Mouse (Mus musculus): ENCODE results near the gene Agbl2.
"Not testable (repeated sequence)": the region's sequence is repeated elsewhere in the genome, so short reads cannot be mapped to it uniquely, and the experiment has no call there.

The Agbl2 gene

DNA sequence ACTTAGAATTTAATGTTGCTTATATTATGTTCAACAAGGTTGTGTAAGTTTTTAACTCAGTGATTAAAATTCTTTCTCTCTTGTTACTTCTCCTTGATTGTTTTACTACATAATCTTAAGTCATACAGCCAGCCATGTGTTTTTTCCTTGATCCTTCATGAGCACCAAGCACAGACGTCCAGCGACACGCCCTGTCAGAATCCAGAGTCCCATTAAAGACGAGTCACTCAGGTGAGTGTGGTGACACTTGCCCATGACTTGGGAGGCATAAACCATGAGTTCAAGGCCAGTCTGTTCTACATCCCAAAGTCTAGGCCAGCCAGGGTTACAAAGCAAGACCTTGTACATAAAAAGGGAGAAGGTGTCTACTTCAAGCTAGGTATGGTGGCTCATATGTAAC lies 33.6 kb downstream of the Agbl2 start:
- DNase-seq (ENCODE audit: low spot score), result no peak

DNA sequence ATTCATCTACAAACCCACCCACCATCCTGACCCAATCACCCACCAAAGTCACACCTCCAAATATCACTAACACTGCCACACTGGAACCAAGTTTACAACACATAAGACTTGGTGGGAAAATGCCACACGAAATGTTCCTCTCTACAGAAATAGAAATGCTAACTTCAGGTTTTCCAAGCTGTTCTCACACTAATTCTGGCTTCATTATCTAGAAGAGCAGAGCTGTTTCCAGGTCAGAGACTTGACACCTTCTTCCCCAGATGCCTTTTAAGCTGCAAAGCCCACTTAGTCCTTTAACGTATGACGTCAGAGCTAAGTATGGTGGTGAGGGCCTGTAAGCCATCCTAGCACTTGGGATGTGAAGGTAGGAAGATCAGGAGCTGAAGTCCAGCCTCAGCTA lies 36.2 kb downstream of the Agbl2 start:
- no peak for DNase-seq (ENCODE audit: low spot score)

DNA sequence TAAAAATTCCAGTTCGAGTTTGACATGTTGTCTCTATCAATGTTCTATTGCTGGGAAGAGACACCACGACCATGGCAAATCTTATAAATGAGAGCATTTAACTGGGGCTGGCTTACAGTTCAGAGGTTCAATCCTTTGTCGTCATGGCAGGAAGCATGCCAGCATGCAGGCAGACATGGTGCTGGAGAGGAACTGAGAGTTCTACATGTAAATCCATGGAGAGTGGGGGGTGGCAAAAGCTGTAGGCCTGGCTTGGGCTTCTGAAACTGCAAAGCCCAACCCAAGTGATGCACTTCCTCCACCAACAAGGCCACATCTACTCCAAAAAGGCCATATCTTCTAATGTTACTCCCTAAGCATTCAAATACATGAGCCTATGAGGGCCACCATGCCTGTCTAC lies 38.4 kb downstream of the Agbl2 start:
- DNase-seq (ENCODE audit: low spot score), result no peak

DNA sequence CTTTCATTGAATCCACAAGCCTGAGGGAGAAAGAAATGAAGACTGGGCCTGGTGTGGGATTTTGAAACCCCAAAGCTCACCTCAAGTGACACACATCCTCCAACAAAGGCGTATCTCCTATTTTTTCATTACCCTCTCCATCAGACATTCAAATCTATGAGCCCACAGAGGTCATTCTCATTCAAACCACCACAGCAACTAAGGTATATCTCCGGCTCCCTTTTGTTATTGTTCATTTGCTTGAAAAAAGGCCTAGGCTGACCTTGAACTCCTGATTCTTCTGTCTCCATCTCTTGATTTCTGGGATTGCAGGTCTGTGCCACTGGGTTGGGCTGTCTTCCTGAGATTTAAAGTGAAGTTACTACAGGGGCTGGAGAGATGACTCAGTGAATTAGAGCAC lies 40.5 kb downstream of the Agbl2 start:
- DNase-seq (ENCODE audit: low spot score), result no peak

DNA sequence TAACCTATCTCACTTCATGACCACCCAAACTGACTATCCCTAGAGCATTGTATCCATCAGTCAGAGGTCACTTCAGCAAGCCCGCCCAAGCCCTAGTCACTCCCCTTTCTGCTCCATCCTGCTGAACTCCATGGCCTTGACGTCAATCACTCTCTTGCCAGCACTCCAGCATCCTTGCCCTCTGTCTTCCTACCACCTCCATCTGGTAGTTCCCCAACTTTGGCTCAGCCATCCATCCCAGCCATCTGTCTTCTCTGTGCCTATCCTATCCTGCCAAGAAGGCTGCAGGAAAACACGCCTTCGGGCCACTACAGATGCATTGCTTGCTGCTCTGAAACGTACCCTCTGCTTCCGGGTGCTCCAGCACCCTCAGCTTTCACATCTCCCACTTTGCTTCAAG lies 41.3 kb downstream of the Agbl2 start:
- DNase-seq (ENCODE audit: low spot score), result no peak

DNA sequence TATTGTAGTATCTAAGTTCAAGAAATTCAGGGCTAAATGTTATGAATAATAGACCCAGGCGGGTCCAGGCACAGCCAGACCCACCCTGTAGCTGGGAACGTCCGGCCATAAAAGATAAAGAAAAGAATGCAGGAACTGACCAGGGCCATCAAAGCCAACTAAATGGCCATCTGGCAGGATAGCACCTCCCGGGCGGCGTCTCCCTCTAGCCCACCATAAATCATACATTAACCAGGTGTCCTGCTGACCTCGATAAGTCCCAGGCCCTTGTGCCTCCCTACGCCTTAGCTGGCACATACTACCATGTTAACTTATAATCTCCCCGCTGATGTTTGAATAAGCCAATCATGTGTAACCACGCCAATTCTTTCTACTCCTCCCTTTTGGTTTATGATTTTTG lies 42.0 kb downstream of the Agbl2 start:
- DNase-seq (ENCODE audit: low spot score), result not testable (repeated sequence)

DNA sequence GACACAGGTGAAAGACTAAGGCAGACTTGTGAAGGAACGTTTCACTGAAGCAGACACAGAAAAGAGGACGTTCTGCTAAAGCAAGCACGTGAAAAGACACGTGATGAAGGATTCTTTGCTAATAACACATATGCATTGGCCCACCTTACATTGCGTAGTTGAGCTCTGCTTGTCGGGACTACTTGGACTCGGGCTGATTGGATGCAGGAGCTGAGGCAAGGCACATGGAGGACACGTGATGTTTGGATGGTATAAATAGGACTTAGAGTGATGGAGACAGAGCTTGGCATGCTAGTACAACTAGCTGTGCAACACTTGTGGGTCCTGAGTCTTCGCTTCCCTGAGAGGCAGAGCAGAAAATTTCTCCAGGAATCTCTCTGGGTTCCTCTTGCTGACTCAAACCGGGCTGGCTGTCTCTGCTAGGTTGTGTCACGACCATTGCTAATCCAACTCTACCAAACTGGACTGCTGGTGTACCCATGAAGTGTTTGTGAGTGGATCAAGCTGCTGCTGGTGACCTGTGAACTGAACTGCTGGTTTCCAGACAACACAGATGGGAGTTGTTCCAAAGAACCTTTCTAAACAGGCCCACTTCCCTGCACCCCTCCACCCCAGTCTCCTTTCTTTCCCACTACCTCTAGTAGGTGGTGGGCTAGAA lies 43.1 kb downstream of the Agbl2 start:
- DNase-seq (ENCODE audit: low spot score), result no peak

DNA sequence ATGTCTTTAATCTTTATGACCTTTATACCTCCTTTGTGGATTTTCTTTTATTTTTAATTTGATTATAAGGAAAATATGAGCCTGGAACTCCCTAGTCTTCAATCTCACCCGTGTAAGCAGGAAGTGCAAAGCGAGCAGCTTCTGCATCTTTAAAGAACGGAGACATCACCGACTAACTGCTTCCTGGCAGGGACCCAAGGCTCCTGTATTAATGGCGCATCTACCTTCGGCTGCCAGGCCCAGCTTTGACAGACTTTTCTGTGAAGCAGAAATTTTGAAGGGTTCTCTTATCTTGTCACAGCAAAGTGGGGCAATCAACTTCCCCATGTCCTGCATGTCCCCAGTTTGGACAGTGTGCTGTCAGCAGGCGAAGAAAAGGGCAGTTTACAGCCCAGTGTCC lies 46.2 kb downstream of the Agbl2 start:
- DNase-seq (ENCODE audit: low spot score), result no peak

DNA sequence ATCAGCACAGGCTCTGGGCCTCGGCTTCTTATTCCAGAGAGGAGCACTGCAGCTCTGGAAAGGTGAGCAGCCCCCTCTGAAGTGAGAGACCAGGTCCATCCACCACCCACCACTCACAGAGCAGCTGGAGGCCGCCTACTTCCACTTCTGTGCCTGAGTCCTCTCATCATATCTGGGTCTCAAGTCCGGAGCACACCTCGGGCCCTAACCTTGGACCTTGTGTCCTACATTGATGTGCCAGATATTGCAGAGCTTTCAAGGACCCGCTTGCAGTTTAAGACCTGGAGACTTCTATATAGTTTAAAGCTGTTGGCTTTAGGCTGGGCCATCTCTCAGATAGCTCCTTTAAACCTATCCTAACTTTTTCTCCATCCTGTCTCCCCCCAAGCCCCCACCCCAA lies 51.0 kb downstream of the Agbl2 start:
- no peak for DNase-seq (ENCODE audit: low spot score)

DNA sequence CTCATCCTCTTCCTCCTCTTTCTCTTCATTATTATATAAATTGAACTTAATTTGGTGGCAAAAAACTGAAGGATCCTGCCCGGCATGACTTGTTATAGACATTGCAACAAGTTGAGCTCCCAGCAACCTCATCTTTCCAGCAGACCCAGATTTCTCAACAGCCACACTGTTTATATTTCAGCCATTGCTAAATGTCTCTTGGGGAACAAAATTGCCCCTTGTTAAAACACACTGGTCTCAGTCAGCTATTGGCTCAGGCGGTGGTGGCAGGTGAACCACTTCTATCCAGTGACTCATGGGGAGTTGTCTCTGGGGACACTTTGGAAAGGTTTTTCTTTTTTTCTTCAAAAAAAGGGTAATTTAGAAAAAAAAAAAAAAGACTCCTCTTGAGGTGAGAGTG lies 56.1 kb downstream of the Agbl2 start:
- no peak for DNase-seq (ENCODE audit: low spot score)

DNA sequence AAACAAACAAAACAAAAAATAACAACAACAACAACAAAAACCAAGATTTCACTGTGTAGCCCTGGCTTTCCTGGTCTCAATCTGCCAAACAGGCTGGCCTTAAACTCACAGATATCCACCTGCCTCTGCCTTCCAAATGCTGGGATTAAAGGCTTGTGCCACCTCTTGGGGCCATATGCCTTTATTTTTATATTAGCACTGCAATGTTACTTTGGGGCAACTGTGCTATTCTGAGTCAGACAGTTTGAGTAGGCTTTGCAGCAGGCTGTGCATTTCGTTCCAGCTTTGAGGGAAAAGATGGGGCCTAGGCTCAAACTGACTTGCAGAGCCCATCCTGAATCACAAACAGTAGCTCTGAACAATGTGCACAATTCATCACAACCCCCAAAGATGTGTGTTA lies 61.1 kb downstream of the Agbl2 start:
- no peak for DNase-seq (ENCODE audit: low spot score)

DNA sequence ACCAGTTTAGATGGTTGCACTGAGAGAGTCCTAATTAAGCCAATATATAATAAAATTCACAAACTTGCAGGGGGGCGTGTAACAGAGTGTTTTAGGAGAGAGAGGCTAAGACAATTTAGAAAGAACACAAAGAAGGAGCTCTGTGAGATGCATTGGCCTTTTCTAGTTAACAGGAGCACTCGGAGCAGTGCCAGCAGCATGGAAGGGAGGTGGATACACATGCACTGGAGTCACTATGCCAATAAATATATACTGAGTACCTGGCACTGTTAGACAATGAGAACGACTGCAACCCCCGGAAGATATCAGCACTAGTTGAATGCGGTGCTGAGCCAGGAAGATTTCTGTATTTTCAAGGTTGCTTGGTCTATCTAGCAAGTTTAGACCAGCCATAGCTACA lies 61.7 kb downstream of the Agbl2 start:
- no peak for DNase-seq (ENCODE audit: low spot score)

DNA sequence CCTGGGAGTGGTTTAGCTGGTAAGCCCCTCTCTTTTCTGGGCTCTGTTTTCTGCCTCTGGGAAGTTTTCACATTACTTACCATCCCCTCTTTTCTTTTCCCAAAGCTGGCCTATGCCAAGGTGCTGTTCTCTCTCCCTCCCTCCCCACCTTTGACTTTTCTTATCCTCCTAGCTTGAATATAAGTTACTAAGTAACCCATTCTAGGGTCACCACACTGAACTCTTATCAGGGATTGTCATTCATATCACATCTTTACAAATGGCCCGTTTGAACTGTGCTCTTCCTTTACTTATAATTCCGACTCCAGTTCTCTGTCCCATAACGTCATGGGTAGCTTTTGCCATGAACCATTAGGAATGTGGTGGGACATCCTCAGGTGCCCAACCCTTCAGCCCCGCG lies 62.7 kb downstream of the Agbl2 start:
- DNase-seq (ENCODE audit: low spot score), result no peak

DNA sequence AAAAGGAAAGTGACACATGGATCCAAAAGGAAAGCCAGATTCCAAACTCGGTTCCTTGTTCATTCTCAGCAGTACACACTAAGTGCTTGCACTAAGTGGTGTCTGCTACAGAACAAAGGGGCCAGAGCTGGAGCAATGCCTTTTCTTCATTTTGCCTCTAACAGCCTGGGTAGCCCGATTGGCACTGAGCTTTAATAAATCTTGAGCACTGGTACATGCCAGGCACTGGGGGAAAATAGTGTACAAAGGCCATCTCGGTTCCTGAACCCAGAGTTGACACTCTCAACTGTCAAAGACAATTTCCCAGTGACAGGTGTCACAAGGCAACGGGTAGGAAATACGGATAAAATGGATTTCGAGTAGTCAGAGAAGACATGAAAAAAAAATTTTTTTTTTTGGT lies 63.6 kb downstream of the Agbl2 start:
- no peak for DNase-seq (ENCODE audit: low spot score)

DNA sequence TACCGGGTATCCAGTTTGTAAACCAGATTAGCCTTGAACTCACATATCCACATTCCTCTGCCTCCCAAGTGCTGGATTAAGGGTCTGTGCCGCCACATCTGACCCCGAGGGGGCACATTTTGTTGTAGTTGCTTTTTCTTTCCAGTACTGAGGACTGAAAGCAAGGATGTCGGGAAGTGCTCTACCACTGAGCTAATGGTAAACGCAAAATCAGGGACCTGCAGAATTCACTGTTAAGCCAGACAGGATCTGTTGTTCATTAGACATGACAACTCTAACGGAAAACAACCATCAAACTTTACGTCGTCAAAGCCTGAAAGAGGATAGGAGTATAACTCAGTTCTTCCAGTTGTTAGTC lies 64.0 kb downstream of the Agbl2 start:
- no peak for DNase-seq (ENCODE audit: low spot score)

DNA sequence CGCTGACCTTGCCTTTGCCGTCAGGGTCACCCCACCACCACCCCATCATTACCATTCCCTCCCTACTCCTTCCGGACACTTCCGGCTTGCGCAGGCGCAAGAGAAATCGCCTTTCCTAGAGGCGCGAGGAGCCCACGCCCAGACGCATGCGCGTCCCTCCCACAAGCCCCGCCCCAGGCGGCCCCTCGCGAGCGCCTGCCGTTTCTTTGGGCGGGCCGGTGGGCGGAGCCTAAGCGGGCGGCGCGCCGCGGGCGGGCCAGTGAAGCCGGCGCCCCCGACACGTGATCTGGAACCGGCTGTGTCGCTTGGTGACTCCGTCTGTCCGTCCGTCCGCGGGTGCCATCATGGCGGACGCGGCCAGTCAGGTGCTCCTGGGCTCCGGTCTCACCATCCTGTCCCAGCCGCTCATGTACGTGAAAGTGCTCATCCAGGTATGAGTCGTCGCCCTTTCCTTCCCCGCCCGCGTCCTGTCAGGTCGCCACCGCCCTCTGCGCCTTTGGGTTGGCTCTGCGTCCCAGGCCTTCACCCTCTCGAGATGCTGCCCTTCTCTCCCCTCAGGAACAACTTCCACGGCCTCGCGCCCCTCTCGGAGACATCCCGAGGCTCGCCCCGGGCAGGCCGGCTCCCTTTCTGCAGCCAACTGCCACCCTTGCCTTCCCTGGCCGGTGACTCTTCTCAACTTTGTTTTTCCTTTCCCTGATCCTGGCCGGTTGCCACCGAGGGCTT lies 64.6 kb downstream of the Agbl2 start, which contains the start of gene Mtch2:
Gene Mtch2 (plus strand): TSS at position 201 of the 726 bp plus-strand sequence.
- peak; percentile 97 for DNase-seq (ENCODE audit: low spot score)

DNA sequence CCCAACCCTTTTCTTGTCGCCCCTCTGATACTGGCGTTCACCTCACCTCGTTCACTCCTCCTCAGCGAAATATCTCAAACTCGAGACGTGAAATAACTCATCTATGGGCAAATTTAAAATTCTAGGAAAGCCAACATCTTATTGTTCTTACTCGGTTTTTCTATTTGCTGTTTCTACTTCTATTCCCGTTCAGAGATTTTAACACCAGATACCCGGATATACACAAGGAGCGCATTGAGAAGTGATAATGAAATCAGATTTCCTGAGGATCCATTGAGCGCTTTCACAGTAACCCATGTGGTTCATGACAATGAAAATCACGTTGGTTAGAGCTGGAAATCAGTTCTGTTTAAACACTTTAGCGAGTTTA lies 65.1 kb downstream of the Agbl2 start:
- no peak for DNase-seq (ENCODE audit: low spot score)

DNA sequence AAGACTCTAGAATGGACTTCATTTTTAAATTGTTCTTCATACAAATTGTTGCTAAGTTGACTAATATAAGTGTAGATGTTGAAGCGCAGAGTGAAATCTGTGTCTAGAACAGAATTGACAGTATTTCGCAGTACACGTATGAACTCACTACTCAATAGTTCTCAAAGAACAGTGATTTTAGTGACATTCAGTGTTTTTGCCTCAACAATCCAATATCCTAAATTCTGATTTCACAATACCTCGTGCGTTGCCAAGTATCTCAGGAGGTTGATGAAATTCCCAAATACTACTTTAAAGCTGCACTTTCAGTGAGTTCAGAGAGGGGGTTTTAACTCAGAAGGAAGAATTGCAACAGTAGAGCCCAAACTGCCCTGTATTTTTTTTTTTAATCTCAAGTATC lies 65.8 kb downstream of the Agbl2 start:
- no peak for DNase-seq (ENCODE audit: low spot score)

DNA sequence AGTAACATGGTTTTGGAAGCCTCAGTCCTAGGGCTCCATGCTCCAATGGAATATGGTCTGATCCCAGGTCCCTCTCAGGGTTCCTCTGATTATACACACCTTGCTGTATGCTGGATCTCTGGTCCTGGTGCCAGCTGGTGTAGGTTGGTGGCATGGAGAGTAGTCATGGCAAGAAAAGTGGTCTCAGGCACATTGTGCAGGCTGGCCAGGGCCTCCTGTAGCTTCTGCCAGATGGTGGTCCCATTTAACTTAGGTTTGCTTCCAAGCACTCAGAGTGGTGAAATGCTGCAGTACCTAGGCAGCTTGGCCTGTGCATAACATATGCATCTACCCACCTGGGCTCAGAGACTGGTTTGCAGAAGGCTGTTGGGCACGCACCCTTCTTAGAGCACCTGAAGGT lies 67.9 kb downstream of the Agbl2 start:
- DNase-seq (ENCODE audit: low spot score), result no peak

DNA sequence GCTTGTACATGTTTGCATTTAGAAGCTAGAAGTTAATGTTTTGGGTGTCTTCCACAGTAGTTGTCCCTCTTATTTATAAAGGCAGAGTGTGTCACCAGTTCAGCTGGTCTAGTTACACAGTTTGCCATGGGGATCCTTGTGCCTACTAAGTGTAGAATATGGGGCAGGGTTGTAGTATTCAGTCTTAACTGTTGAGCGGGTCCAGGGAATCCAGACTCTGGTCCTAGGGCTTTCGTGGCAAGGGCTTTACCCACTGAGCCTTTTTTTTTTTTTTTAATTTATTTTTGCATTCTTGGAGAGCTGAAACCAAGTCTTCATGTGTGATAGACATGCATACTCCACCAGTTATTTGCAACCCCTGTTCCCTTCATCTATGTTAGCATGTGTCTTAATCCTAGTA lies 79.0 kb downstream of the Agbl2 start:
- DNase-seq (ENCODE audit: low spot score), result no peak

DNA sequence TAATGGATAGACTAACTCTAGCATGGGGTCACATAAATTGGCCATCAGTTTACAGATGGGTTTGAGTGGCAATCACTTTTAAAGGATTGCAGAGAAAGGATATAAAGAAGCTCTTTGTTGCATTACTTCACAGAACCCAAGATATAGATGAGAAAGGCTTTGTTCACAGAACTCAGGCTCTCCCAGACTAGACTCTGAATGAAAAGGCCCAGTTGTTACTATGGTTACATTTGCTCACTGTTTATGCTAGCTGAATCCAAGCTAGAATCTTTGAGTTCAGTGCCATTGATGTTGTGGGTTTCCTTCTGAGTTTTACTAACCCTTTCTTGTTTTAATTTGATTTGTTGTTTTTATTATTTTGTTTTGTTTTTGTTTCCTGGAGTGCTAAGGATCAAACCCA lies 81.7 kb downstream of the Agbl2 start:
- no peak for DNase-seq (ENCODE audit: low spot score)

DNA sequence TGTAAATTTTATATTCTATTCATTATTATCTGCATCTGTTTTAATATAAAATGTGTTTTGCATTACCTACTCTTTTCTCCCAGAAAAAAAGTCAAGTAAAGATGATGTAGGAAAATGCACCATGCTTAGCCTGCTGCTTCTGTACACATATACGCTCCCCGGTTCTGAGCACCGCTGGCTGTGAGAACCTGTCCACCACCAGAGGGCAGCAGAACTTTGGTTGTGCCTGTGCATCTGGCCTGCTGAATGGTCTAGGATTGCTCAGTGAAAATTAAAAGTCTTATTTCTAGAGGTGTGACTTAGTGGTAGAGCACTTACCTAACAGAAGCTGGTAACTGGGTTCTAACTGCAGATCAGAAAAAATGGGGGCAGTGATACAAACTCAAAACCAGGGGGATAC lies 84.0 kb downstream of the Agbl2 start:
- DNase-seq (ENCODE audit: low spot score), result peak; percentile 53

DNA sequence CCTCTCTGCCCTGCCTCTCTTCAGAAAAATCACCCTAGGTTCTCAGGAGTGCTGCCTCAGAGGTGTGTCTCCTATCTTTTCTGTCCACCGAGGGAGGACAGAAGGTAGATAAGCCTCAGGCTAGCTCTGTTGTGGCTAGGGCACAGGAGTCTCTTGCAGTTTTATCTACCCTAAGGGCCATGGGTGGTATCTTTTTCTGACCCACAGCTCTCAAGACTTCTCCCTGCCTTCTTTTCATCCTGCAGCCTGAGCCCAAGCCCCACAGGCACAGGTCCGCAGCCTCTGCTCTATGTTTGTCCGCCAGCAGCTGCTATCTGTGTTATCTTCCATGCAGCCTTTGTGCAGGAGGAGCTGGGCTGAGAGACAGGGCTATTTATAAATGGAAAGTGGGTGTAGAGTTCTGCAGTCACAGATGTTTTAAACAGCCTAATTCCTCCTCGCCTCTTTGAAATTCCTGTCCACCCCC lies 87.6 kb downstream of the Agbl2 start:
- DNase-seq (ENCODE audit: low spot score), result peak; percentile 54

All from testis, postnatal 14 days (tissue).